Mouse (Mus musculus): ENCODE measurements around the gene Trp63. TPM values are rescaled to one million over a fixed set of nuclear protein-coding genes. Genes with fewer than 3 reads are reported as not detected.

Trp63 gene
- polyA plus RNA-seq, 1 experiment from 2014 or later, result 0.21 TPM

DNA sequence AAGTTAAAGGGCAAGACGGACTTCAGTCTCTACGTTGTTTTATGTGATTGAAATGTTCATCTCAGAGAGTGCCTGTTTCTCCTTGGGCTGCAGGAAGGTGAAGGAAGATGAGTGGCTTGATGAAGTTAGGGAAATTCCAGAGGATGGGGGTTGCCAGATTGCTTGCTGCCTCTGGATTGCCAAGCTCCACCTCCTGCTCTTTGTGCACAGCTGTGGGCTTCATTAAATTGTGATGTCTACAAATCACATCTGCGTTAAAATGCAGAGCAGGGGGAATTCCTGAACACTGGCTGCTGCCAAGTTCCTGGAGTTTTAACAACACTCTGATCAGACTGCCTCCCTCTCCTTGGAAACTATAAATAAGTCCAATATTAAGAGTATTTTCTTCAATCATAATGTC lies 63.2 kb downstream of the Trp63 start:
- no peak for ATAC-seq (ENCODE audit: low FRiP score, low TSS enrichment)
- H3K27me3 ChIP-seq (ENCODE audit: control insufficient read depth, insufficient read depth, low read length), result no peaks in the 10 kb centered on the region
- H3K9ac ChIP-seq (replicated peaks; ENCODE audit: low read length), result no peak overlapping the region
- 44% methylated on average over 3 of the region's 3 CpGs for WGBS
- no peak overlapping the region for H3K27ac ChIP-seq (replicated peaks; ENCODE audit: low read depth, low read length)
- peak; percentile 16 for DNase-seq
- 0 out of 2 replicates have a peak, but pooled peaks cover under 1% of the 10 kb centered on the region for H3K4me1 ChIP-seq (ENCODE audit: control insufficient read depth, insufficient read depth, low read length)
- H3K9me3 ChIP-seq (ENCODE audit: control insufficient read depth, low read length), result no peaks in the 10 kb centered on the region
- H3K36me3 ChIP-seq (ENCODE audit: control insufficient read depth, insufficient read depth, low read length), result no peaks in the 10 kb centered on the region
- no peak overlapping the region for H3K4me3 ChIP-seq (replicated peaks; ENCODE audit: low read depth, low read length)
- H3K4me2 ChIP-seq (ENCODE audit: low read length), result no peak overlapping the region

GRCm38 (mm10) chr16:25751866-25752265 lies 68.3 kb downstream of the Trp63 start:
- ATAC-seq (ENCODE audit: low FRiP score, low TSS enrichment) (no peak), DNase-seq (no peak)
- 59% methylated on average over 11 of the region's 11 CpGs for WGBS
- Histone ChIP-seq H3K4me1 (ENCODE audit: control insufficient read depth, insufficient read depth, low read length) (0 out of 2 replicates have a peak, but pooled peaks cover 3% of the 10 kb centered on the region), H3K4me3 (replicated peaks; ENCODE audit: low read depth, low read length) (no peak overlapping the region), H3K4me2 (ENCODE audit: low read length) (no peak overlapping the region), H3K9me3 (ENCODE audit: control insufficient read depth, low read length) (no peaks in the 10 kb centered on the region), H3K27ac (replicated peaks; ENCODE audit: low read depth, low read length) (no peak overlapping the region), H3K27me3 (ENCODE audit: control insufficient read depth, insufficient read depth, low read length) (no peaks in the 10 kb centered on the region), H3K36me3 (ENCODE audit: control insufficient read depth, insufficient read depth, low read length) (no peaks in the 10 kb centered on the region), H3K9ac (replicated peaks; ENCODE audit: low read length) (no peak overlapping the region)

DNA sequence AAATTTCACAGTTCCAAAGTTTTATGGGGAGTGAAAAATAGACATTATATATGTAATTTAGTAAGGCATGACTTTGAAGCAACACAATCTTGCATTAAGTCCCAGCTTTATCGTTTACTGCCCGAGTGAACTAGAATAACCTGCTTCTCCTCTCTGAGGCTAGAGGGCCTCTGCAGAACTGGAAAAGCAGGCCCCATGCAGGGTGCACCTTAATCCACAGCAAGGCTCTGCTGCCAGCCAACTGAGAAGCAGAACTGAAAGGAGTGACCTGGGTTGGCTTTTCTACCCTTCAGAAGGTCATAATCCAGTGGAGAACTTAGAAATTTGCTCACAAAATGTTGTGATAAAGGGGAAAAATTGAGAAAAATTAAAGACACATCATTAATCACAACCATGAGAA lies 74.5 kb downstream of the Trp63 start:
- H3K27me3 ChIP-seq (ENCODE audit: control insufficient read depth, insufficient read depth, low read length), result no peaks in the 10 kb centered on the region
- no peaks in the 10 kb centered on the region for H3K36me3 ChIP-seq (ENCODE audit: control insufficient read depth, insufficient read depth, low read length)
- WGBS, result 72% methylated on average over 2 of the region's 2 CpGs
- no peak overlapping the region for H3K27ac ChIP-seq (replicated peaks; ENCODE audit: low read depth, low read length)
- no peak for DNase-seq
- no peaks in the 10 kb centered on the region for H3K9me3 ChIP-seq (ENCODE audit: control insufficient read depth, low read length)
- no peak overlapping the region for H3K9ac ChIP-seq (replicated peaks; ENCODE audit: low read length)
- no peak for ATAC-seq (ENCODE audit: low FRiP score, low TSS enrichment)
- no peaks in the 10 kb centered on the region for H3K4me1 ChIP-seq (ENCODE audit: control insufficient read depth, insufficient read depth, low read length)
- no peak overlapping the region for H3K4me3 ChIP-seq (replicated peaks; ENCODE audit: low read depth, low read length)
- H3K4me2 ChIP-seq (ENCODE audit: low read length), result no peak overlapping the region

- no peak overlapping the region for H3K27ac ChIP-seq (replicated peaks; ENCODE audit: low read depth, low read length)
- no peak overlapping the region for H3K4me2 ChIP-seq (ENCODE audit: low read length)
- no peaks in the 10 kb centered on the region for H3K27me3 ChIP-seq (ENCODE audit: control insufficient read depth, insufficient read depth, low read length)
- WGBS, result 89% methylated on average over 5 of the region's 5 CpGs
- H3K4me1 ChIP-seq (ENCODE audit: control insufficient read depth, insufficient read depth, low read length), result no peaks in the 10 kb centered on the region
- no peak overlapping the region for H3K4me3 ChIP-seq (replicated peaks; ENCODE audit: low read depth, low read length)
- ATAC-seq (ENCODE audit: low FRiP score, low TSS enrichment), result no peak
- no peak for DNase-seq
- H3K9me3 ChIP-seq (ENCODE audit: control insufficient read depth, low read length), result no peaks in the 10 kb centered on the region
- no peak overlapping the region for H3K9ac ChIP-seq (replicated peaks; ENCODE audit: low read length)
- H3K36me3 ChIP-seq (ENCODE audit: control insufficient read depth, insufficient read depth, low read length), result no peaks in the 10 kb centered on the region
Observed at GRCm38 (mm10) chr16:25765549-25765948, 82.0 kb downstream of the Trp63 start.

DNA sequence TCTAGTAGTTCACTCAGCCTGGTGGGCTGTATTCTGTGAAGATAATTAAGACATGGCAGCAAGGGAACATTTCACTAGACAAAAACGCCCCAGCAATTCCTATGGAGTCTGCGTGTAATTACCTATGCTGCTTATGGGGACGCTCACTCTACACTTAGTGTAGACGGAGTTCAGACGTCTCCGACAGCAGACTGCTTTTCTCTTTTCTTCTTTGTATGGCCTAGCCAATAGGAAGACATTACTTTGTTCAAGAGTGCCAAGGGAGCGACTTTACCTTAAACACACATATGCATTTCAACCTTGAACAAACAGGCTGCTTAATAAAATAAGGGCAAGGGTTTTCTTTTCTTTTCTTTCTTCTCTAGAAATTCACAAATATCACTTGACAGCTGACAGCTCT lies 91.0 kb downstream of the Trp63 start:
- no peak for DNase-seq
- ATAC-seq (ENCODE audit: low FRiP score, low TSS enrichment), result no peak
- 56% methylated on average over 7 of the region's 7 CpGs for WGBS

GRCm38 (mm10) chr16:25777501-25777900 lies 93.9 kb downstream of the Trp63 start:
- WGBS, result 74% methylated on average over 1 of the region's 1 CpGs
- 0 out of 2 replicates have a peak, but pooled peaks cover 1% of the 10 kb centered on the region for H3K9me3 ChIP-seq (ENCODE audit: control insufficient read depth, low read length)

More for the DNA sequence above, 91.0 kb downstream of the Trp63 start:
- no peaks in the 10 kb centered on the region for H3K4me1 ChIP-seq (ENCODE audit: control insufficient read depth, insufficient read depth, low read length)
- no peak overlapping the region for H3K4me2 ChIP-seq (ENCODE audit: low read length)
- H3K27ac ChIP-seq (replicated peaks; ENCODE audit: low read depth, low read length), result no peak overlapping the region
- no peaks in the 10 kb centered on the region for H3K27me3 ChIP-seq (ENCODE audit: control insufficient read depth, insufficient read depth, low read length)
- H3K9me3 ChIP-seq (ENCODE audit: control insufficient read depth, low read length), result 0 out of 2 replicates have a peak, but pooled peaks cover 2% of the 10 kb centered on the region
- no peak overlapping the region for H3K4me3 ChIP-seq (replicated peaks; ENCODE audit: low read depth, low read length)
- no peak overlapping the region for H3K9ac ChIP-seq (replicated peaks; ENCODE audit: low read length)
- H3K36me3 ChIP-seq (ENCODE audit: control insufficient read depth, insufficient read depth, low read length), result no peaks in the 10 kb centered on the region

GRCm38 (mm10) chr16:25779964-25780363 lies 96.4 kb downstream of the Trp63 start:
- no peak overlapping the region for H3K27ac ChIP-seq (replicated peaks; ENCODE audit: low read depth, low read length)
- no peaks in the 10 kb centered on the region for H3K27me3 ChIP-seq (ENCODE audit: control insufficient read depth, insufficient read depth, low read length)
- H3K36me3 ChIP-seq (ENCODE audit: control insufficient read depth, insufficient read depth, low read length), result no peaks in the 10 kb centered on the region
- no peaks in the 10 kb centered on the region for H3K9me3 ChIP-seq (ENCODE audit: control insufficient read depth, low read length)
- H3K4me2 ChIP-seq (ENCODE audit: low read length), result no peak overlapping the region
- no peak overlapping the region for H3K4me3 ChIP-seq (replicated peaks; ENCODE audit: low read depth, low read length)
- no peak overlapping the region for H3K9ac ChIP-seq (replicated peaks; ENCODE audit: low read length)
- ATAC-seq (ENCODE audit: low FRiP score, low TSS enrichment) (no peak), DNase-seq (no peak)
- WGBS, result 39% methylated on average over 4 of the region's 4 CpGs
- H3K4me1 ChIP-seq (ENCODE audit: control insufficient read depth, insufficient read depth, low read length), result no peaks in the 10 kb centered on the region

More at GRCm38 (mm10) chr16:25777501-25777900, 93.9 kb downstream of the Trp63 start:
- Histone ChIP-seq H3K4me1 (ENCODE audit: control insufficient read depth, insufficient read depth, low read length) (no peaks in the 10 kb centered on the region), H3K9ac (replicated peaks; ENCODE audit: low read length) (no peak overlapping the region), H3K36me3 (ENCODE audit: control insufficient read depth, insufficient read depth, low read length) (no peaks in the 10 kb centered on the region), H3K4me3 (replicated peaks; ENCODE audit: low read depth, low read length) (no peak overlapping the region), H3K27ac (replicated peaks; ENCODE audit: low read depth, low read length) (no peak overlapping the region), H3K4me2 (ENCODE audit: low read length) (no peak overlapping the region), H3K27me3 (ENCODE audit: control insufficient read depth, insufficient read depth, low read length) (no peaks in the 10 kb centered on the region)
- DNase-seq (no peak), ATAC-seq (ENCODE audit: low FRiP score, low TSS enrichment) (no peak)

DNA sequence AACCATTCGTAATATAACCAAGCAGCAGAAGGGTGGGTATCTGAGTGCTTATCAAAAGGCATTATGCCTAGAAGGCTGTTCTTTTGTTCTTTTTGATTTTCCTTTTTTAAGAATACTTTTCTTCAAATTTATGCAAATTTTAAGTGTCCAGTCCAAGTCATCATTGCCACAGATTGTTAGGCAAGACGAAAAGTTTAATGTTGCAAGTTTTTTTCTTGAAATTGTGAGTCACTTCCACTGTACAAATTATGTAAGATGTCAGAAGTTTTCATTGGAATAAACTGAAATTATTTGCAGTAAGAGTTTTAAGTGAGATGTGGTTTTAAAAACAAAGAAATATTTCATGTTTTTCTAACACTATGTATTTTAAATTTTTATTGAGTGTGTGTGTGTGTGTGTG lies 100.7 kb downstream of the Trp63 start:
- no peak overlapping the region for H3K4me3 ChIP-seq (replicated peaks; ENCODE audit: low read depth, low read length)
- H3K4me2 ChIP-seq (ENCODE audit: low read length), result no peak overlapping the region
- WGBS, result 79% methylated on average over 2 of the region's 2 CpGs
- H3K27ac ChIP-seq (replicated peaks; ENCODE audit: low read depth, low read length), result no peak overlapping the region
- DNase-seq (no peak), ATAC-seq (ENCODE audit: low FRiP score, low TSS enrichment) (no peak)
- no peaks in the 10 kb centered on the region for H3K27me3 ChIP-seq (ENCODE audit: control insufficient read depth, insufficient read depth, low read length)
- no peaks in the 10 kb centered on the region for H3K9me3 ChIP-seq (ENCODE audit: control insufficient read depth, low read length)
- H3K9ac ChIP-seq (replicated peaks; ENCODE audit: low read length), result no peak overlapping the region
- no peaks in the 10 kb centered on the region for H3K4me1 ChIP-seq (ENCODE audit: control insufficient read depth, insufficient read depth, low read length)
- H3K36me3 ChIP-seq (ENCODE audit: control insufficient read depth, insufficient read depth, low read length), result no peaks in the 10 kb centered on the region

DNA sequence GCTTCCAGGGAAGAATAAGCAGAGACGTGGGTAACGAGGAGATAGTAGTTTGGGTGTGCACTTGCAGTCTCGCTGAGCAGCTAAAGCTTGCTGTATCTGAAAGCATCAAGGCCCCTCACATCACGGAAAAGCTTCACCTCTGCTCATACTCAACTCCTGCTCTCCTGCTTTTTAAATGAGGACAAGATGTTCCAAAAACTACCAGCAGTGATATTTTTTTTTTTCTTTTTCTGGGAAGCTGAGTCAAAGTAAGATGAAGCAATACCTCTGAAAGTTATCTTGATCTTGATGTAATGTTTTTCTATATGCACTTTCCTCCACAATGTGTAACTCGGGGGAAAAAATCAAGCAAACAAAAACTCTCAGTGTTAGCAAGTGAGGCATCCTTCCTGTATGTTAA lies 102.9 kb downstream of the Trp63 start:
- DNase-seq, result no peak
- Histone ChIP-seq H3K4me1 (ENCODE audit: control insufficient read depth, insufficient read depth, low read length) (no peaks in the 10 kb centered on the region), H3K4me3 (replicated peaks; ENCODE audit: low read depth, low read length) (no peak overlapping the region), H3K36me3 (ENCODE audit: control insufficient read depth, insufficient read depth, low read length) (no peaks in the 10 kb centered on the region), H3K9me3 (ENCODE audit: control insufficient read depth, low read length) (no peaks in the 10 kb centered on the region), H3K27ac (replicated peaks; ENCODE audit: low read depth, low read length) (no peak overlapping the region), H3K4me2 (ENCODE audit: low read length) (no peak overlapping the region), H3K9ac (replicated peaks; ENCODE audit: low read length) (no peak overlapping the region), H3K27me3 (ENCODE audit: control insufficient read depth, insufficient read depth, low read length) (no peaks in the 10 kb centered on the region)
- WGBS, result 81% methylated on average over 5 of the region's 5 CpGs
- ATAC-seq (ENCODE audit: low FRiP score, low TSS enrichment), result no peak
